Mouse (Mus musculus) brain, embryonic 18.5 days (tissue): ENCODE data around the gene Defb5.
"Not testable (repeated sequence)": the region's sequence is repeated elsewhere in the genome, so short reads cannot be mapped to it uniquely, and the experiment has no call there.

Source experiments
- DNase-seq: peaks from one replicate; pipeline ENCODE4 v3.0.0-alpha.2; 2012; ENCODE audit warnings: low read depth, low spot score

Defb5 gene

DNA sequence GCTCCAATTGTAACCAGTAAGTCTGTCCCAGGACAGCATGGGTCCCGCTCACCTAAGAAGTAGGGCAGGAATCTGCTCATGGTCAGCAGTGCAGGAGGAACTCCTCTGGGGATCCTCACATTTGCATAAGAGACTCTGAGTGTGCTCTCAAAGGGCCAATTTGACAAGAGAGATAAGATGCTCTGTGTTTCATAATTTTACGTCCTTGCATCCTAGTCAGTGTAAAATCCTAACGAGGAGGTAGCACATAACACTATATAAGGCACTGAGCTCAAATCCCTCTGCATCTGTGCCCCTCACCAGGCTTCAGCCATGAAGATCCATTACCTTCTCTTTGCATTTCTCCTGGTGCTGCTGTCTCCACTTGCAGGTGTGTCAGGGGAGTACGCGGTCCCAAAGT lies at the start of gene Defb5:
Defb5 (plus strand) TSS at position 301 of the 400 bp plus-strand sequence.
- no peak for DNase-seq

DNA sequence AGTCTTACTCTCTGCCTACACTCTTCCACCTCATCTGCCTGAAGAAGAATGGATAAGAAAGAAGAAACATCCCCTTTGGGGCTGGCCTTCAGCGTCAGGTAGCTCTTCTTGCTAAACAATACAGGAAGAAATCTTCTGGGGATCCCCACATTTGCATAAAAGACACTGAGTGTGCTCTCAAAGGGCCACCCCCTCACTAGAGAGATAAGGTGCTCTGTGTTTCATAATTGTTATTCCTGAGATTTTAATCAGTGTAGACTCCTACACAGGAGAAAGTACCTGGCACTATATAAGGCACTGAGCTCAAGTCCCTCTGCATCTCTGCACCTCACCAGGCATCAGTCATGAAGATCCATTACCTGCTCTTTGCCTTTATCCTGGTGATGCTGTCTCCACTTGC lies 22.2 kb upstream of the Defb5 start, which contains the start of gene Defb6:
Defb6 (plus strand) TSS at position 318 of the 400 bp plus-strand sequence.
- DNase-seq: no peak

DNA sequence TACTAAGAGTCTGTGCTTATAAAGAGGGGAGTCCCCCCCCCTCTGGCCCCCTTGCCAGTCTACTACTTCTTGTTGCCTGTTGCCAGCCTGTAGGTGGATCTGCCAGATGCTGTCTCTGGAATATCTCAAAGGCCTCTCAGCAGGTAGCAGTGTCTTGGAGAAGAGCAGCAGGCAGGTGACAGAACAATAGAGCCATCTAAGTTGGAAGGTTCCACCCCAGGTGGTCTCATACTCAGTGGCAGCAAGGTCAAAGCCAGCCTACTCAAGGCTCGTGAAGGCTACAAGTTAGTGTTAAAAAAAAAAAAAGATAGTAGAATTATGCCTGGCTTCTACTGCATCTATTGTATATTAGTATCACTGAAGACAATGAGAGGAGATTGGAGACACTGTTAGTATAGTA lies 9.3 kb upstream of the Defb5 start:
- DNase-seq: no peak

DNA sequence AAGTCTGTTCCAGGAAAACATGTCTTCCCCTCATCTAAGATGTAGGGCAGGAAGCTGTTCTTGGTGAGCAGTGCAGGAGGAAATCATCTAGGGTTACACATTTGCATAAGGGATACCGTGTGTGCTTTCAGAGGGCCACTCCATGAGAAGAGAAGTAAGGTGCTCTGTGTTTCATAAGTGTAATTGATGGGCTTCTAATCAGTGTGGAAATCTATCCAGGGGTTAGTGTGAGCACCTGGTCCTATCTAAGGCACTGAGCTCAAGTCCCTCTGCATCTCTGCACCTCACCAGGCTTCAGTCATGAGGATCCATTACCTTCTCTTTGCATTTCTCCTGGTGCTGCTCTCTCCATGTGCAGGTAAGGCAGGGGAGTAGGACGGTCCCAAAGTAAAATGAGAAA lies 7.8 kb upstream of the Defb5 start, which contains the start of gene Defb46:
Defb46 (plus strand) TSS at position 301 of the 400 bp plus-strand sequence.
- DNase-seq: no peak

DNA sequence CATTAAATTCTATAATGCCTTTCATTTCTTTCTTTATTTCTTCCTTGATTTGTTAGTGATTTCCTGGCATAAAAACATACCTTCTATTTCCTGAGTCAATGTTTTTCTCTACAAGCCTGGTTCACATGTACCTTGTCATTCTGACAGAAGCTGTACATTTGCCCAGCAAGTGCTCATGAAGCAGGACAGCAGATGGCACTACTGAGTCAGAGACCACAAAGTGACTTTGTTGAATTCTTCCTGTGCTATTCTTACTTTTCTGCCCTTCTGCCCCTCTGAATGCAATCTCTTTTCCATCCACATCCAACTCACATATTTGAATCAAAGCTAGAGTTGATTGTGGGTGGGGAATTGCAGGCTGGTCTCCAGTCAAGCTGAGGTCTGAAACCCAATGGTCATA lies 10.8 kb downstream of the Defb5 start:
- no peak for DNase-seq

DNA sequence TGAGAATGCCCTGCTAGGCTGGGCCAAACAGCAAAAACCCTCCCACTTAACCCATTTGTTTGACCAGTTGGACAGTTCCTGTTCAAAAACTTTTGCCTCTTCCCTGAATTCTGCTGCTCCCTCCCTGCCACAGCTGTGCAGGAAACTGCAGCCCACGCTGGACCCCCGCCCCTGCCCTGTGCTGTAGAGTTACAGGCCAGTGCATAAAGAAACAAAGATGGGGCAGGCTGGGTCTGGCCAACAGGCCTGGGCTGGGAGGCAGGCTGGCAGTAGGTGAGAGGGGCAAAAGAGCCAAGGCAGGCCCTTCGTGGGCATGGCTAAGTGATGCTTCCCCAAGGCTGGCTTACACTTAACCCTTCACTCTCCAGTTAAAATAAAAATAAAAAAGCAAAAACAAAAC lies 12.3 kb downstream of the Defb5 start:
- DNase-seq: no peak

DNA sequence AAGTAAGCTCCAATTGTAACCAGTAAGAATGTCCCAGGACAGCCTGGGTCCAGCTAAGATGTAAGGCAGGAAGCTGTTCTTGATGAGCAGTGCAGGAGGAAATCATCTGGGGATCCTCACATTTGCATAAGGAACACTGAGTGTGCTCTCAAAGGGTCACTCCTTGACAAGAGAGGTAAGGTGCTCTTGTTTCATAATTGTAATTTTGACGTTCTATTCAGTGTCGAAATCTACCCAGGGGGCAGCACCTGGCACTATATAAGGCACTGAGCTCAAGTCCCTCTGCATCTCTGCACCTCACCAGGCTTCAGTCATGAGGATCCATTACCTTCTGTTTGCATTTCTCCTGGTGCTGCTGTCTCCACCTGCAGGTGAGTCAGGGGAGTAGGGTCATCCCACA lies 45.7 kb downstream of the Defb5 start, which contains the start of gene Defb3:
Defb3 (plus strand) TSS at position 301 of the 400 bp plus-strand sequence.
- DNase-seq: not testable (repeated sequence)

DNA sequence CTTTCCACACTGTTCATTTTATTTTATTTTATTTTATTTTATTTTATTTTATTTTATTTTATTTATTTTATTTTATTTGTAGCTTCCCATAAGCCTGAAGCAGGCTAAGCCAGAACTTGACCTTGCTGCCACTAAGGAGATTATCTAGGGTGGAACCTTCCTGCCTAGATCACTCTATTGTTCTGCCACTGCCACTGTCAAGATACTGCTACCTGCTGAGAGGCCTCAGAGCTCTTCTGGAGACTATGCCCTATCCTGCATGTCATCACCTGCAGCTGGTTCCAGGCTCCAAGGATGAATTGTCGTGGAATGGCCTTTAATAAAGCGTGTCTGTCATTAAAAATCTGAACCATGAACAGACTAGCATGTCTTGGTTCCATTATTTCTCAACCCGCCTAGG lies 51.0 kb downstream of the Defb5 start:
- not testable (repeated sequence) for DNase-seq
